Mouse (Mus musculus) myocyte (in vitro differentiated cells): ENCODE measurements at regions not wholly inside any gene's neighbourhood (a gene's known extent, or its start where the extent isn't known, plus 50 kb on each side); places are given as distances from the start of the nearest gene placed in this dataset.

Experiments
- H3K27me3 ChIP-seq: one replicate; pipeline ENCODE4 v1.6.1; 2011; ENCODE audit not compliant: control insufficient read depth, insufficient read depth, insufficient read length
- H3K36me3 ChIP-seq: one replicate; pipeline ENCODE4 v1.6.1; 2011; ENCODE audit not compliant: control insufficient read depth, insufficient read depth
- H3K4me2 ChIP-seq: one replicate; pipeline ENCODE4 v1.6.1; 2011; ENCODE audit warnings: low read depth, control low read depth
- H3K4me3 ChIP-seq: one replicate; pipeline ENCODE4 v1.5.1; 2011; ENCODE audit warnings: mild to moderate bottlenecking, control low read depth, moderate library complexity
- H3K79me2 ChIP-seq: one replicate; pipeline ENCODE4 v1.6.1; 2011; ENCODE audit not compliant: control insufficient read depth, insufficient read depth
- H3ac ChIP-seq: one replicate; pipeline ENCODE4 v1.6.1; 2011; ENCODE audit not compliant: control insufficient read depth, insufficient read length
- CEBPB ChIP-seq: IDR thresholded peaks from 2 replicates; pipeline ENCODE4 v1.6.1; 2011; ENCODE audit warnings: mild to moderate bottlenecking, moderate library complexity; ENCODE audit not compliant: poor library complexity, insufficient read depth, severe bottlenecking
- E2F4 ChIP-seq: IDR thresholded peaks from one replicate; pipeline ENCODE4 v1.6.1; 2011; ENCODE audit warnings: mild to moderate bottlenecking, control low read depth, moderate library complexity; ENCODE audit not compliant: insufficient read depth
- MAX ChIP-seq: IDR thresholded peaks from one replicate; pipeline ENCODE4 v1.6.1; 2011; ENCODE audit warnings: low read depth, mild to moderate bottlenecking, control low read depth
- MYOD1 ChIP-seq, 3 experiments: IDR thresholded peaks; one replicate each; pipeline ENCODE4 v1.6.1; 2011; ENCODE audit warnings: control low read depth in 2 of 3, low read depth in 2 of 3, mild to moderate bottlenecking in 2 of 3, moderate library complexity in 1 of 3; ENCODE audit not compliant: insufficient read length in 2 of 3, control insufficient read depth in 1 of 3
- MYOG ChIP-seq, 3 experiments: IDR thresholded peaks; one replicate each; pipeline ENCODE4 v1.6.1; 2011; ENCODE audit warnings: control low read depth in 2 of 3, low read depth in 2 of 3, mild to moderate bottlenecking in 2 of 3; ENCODE audit not compliant: insufficient read length in 2 of 3, control insufficient read depth in 1 of 3, insufficient read depth in 1 of 3
- POLR2A ChIP-seq: IDR thresholded peaks from one replicate; pipeline ENCODE4 v1.6.1; 2011; ENCODE audit warnings: low read depth, mild to moderate bottlenecking, control low read depth, moderate library complexity; ENCODE audit not compliant: insufficient read length
- POLR2AphosphoS2 ChIP-seq: IDR thresholded peaks from one replicate; pipeline ENCODE4 v1.6.1; 2011; ENCODE audit warnings: low read depth, control low read depth; ENCODE audit not compliant: insufficient read length
- REST ChIP-seq: IDR thresholded peaks from one replicate; pipeline ENCODE4 v1.6.1; 2011; ENCODE audit warnings: mild to moderate bottlenecking, control low read depth, moderate library complexity; ENCODE audit not compliant: insufficient read depth, insufficient read length
- SRF ChIP-seq: IDR thresholded peaks from one replicate; pipeline ENCODE4 v1.6.1; 2011; ENCODE audit warnings: low read depth; ENCODE audit not compliant: control insufficient read depth, insufficient read length
- TCF12 ChIP-seq: IDR thresholded peaks from one replicate; pipeline ENCODE4 v1.6.1; 2011; ENCODE audit warnings: mild to moderate bottlenecking, control low read depth; ENCODE audit not compliant: poor library complexity, insufficient read depth, severe bottlenecking
- TCF3 ChIP-seq: IDR thresholded peaks from one replicate; pipeline ENCODE4 v1.6.1; 2011; ENCODE audit warnings: low read depth, control low read depth; ENCODE audit not compliant: insufficient read length
- USF1 ChIP-seq: IDR thresholded peaks from one replicate; pipeline ENCODE4 v1.6.1; 2011; ENCODE audit warnings: low read depth, mild to moderate bottlenecking, control low read depth, moderate library complexity

GRCm38 (mm10) chr2:33977576-33978352 lies 90.0 kb upstream of the Mvb12b start:
- TF ChIP-seq TCF3 (no peak), E2F4 (no peak), REST (no peak), POLR2AphosphoS2 (no peak), MYOG (IDR thresholded peaks at IDR 0.05; ENCODE audit: control insufficient read depth in 1 of 3, insufficient read depth in 1 of 3, insufficient read length in 2 of 3, low read depth in 2 of 3) (no peak)
- Histone ChIP-seq H3ac (no peak overlapping the region), H3K79me2 (no peaks in the 10 kb centered on the region), H3K4me3 (no peak overlapping the region), H3K36me3 (no peaks in the 10 kb centered on the region), H3K27me3 (peaks cover 39% of the 10 kb centered on the region), H3K4me2 (no peak overlapping the region)

GRCm38 (mm10) chr2:33977151-33977550 lies 89.4 kb upstream of the Mvb12b start:
- Histone ChIP-seq H3K27me3 (peaks cover 39% of the 10 kb centered on the region), H3K4me3 (no peak overlapping the region), H3K79me2 (no peaks in the 10 kb centered on the region), H3K36me3 (no peaks in the 10 kb centered on the region), H3ac (no peak overlapping the region), H3K4me2 (no peak overlapping the region)
- TF ChIP-seq TCF3 (no peak), TCF12 (no peak), MAX (no peak), REST (no peak)

GRCm38 (mm10) chr2:33976183-33976582 lies 88.4 kb upstream of the Mvb12b start:
- peaks cover 32% of the 10 kb centered on the region for H3K27me3 ChIP-seq
- no peak overlapping the region for H3ac ChIP-seq
- no peak overlapping the region for H3K4me2 ChIP-seq
- no peaks in the 10 kb centered on the region for H3K79me2 ChIP-seq
- TF ChIP-seq MYOD1 (IDR thresholded peaks at IDR 0.05; ENCODE audit: control insufficient read depth in 1 of 3, insufficient read length in 2 of 3, low read depth in 2 of 3) (no peak), E2F4 (no peak), POLR2AphosphoS2 (no peak), CEBPB (no peak), SRF (no peak), TCF12 (no peak), USF1 (no peak), MYOG (IDR thresholded peaks at IDR 0.05; ENCODE audit: control insufficient read depth in 1 of 3, insufficient read depth in 1 of 3, insufficient read length in 2 of 3, low read depth in 2 of 3) (no peak), MAX (no peak), POLR2A (no peak), REST (no peak)
- no peak overlapping the region for H3K4me3 ChIP-seq
- no peaks in the 10 kb centered on the region for H3K36me3 ChIP-seq

- Histone ChIP-seq H3K36me3 (no peaks in the 10 kb centered on the region), H3ac (no peak overlapping the region), H3K4me3 (no peak overlapping the region), H3K4me2 (no peak overlapping the region), H3K27me3 (peaks cover 30% of the 10 kb centered on the region), H3K79me2 (no peaks in the 10 kb centered on the region)
- no peak for TF ChIP-seq TCF12
- no peak for TF ChIP-seq POLR2AphosphoS2
Measured at GRCm38 (mm10) chr2:33975423-33976127, 87.8 kb upstream of the Mvb12b start.

DNA sequence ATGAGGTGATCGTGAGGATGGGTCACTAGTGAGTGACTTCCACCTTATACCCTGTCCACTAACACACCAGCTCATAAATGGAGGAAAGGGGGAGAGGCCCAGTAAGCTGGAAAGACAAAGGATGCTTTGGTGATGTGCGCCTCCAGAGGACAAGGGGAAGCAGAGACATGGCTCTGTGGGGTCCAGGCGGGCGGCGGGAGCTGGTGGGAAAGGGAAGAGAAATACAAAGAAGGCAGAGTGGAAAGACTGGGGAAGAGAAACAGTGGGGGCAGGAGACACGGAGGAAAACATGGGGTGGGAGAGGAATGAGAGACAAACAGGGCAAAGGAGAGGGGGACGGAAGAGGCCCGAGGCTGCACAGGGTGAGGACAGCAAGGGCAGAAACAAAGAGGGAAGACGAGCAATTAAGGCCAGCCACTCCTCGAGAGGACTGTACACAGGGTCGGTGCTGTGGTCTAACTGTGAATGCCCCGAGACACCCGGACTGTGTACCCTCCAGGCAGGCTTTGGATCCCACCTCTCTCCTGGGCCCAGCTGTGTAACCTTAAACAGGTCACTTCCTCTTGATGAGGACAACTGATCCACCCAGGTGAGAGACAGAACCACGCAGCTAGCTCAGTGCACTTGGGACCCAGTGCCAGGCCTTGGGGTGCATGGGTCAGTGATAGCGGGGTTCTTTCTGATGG lies 87.1 kb upstream of the Mvb12b start:
- no peaks in the 10 kb centered on the region for H3K79me2 ChIP-seq
- H3K27me3 ChIP-seq: peaks cover 30% of the 10 kb centered on the region
- no peak for TF ChIP-seq POLR2A
- no peak for TF ChIP-seq TCF3
- TF ChIP-seq USF1: no peak
- no peak for TF ChIP-seq MYOD1 (IDR thresholded peaks at IDR 0.05; ENCODE audit: control insufficient read depth in 1 of 3, insufficient read length in 2 of 3, low read depth in 2 of 3)
- TF ChIP-seq MAX: no peak
- TF ChIP-seq SRF: no peak
- no peak for TF ChIP-seq TCF12
- no peak for TF ChIP-seq REST
- no peak for TF ChIP-seq CEBPB
- no peak for TF ChIP-seq E2F4
- no peak for TF ChIP-seq POLR2AphosphoS2
- no peak for TF ChIP-seq MYOG (IDR thresholded peaks at IDR 0.05; ENCODE audit: control insufficient read depth in 1 of 3, insufficient read depth in 1 of 3, insufficient read length in 2 of 3, low read depth in 2 of 3)
- H3K4me3 ChIP-seq: no peak overlapping the region
- H3ac ChIP-seq: no peak overlapping the region
- H3K36me3 ChIP-seq: no peaks in the 10 kb centered on the region
- H3K4me2 ChIP-seq: no peak overlapping the region
